Mouse (Mus musculus) stomach, postnatal 0 days (tissue): ENCODE results near the gene Morf4l1.

ENCODE experiments used
- CTCF ChIP-seq: IDR thresholded peaks from 2 replicates; pipeline ENCODE4 v1.5.1; 2016; ENCODE audit warnings: antibody characterized with exemption, low read depth, mild to moderate bottlenecking, moderate library complexity
- EP300 ChIP-seq: optimal IDR thresholded peaks from 2 replicates; pipeline ENCODE3; 2016; ENCODE audit warnings: antibody characterized with exemption

DNA sequence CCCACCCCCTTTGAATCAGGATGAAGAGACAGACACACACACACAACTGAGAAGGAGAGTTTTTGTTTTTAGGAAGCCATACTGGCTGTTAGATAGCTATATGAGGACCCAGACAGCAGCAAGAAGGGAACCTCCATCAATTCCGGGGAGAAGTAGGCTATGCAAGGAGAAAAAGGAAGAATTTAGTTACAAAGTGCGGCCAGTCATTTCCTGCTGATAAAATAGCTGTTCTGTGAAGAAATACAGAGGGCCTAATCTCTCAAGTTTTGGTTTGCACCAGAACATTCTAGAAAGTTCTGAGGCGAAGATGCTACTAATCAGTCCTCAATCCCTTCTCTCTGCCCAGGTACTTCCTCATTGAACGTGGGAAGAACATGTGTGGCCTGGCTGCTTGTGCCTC is 39.2 kb downstream of the Morf4l1 start:
- TF ChIP-seq CTCF (no peak), EP300 (no peak)
